Mouse (Mus musculus): ENCODE measurements around the gene Tfpi.
"Not testable (repeated sequence)": the region's sequence is repeated elsewhere in the genome, so short reads cannot be mapped to it uniquely, and the experiment has no call there.

Tfpi gene

DNA sequence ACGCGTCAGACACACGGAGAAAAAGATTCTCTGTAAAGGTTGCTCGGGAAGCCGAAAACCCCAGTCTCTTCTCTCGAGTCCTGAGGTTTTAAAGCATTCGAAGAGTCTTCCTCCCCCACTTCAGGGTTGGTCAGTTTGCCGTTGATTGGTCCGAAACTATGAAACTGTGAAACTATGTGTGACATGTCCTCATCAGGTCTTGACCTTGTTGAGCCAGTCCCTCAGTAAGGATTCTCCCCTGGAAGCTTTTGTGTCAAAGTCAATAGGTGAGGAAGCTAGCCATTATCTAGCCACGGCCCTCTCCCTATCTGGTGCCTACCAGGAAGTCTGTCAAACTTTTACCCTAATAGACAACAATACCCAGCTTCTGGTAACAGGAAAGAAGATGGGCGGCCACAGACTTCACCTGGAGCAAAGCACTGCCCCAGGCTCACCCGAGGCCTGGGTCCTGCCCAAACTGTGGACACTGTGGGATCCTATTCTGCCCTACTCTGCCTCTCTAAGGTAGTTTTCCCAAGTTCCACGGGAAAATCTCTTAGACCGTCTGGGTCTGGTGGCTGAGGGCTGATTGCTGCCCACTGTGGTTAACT lies 2.5 kb downstream of the Tfpi start:
- no peak for DNase-seq (ENCODE audit: low read depth)

DNA sequence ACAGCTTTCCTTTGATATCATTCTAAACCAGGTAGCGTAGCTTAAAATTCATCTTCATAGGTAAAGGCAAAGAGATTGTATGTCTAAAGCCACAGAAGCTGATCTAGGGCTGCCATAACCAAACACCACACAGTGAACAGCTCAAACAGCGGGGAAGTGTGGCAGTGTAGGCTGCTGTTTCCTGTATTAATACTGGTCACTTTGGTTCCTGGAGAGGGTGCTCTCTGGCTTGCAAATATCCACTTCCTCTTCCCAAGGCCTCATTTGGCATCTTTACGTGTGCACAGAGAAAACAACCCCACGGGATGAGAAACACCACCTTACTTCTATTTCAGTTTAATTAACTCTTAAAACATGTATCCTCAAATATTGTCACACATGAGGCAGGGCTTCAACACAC lies 9.2 kb downstream of the Tfpi start:
- DNase-seq (ENCODE audit: low read depth) = no peak

DNA sequence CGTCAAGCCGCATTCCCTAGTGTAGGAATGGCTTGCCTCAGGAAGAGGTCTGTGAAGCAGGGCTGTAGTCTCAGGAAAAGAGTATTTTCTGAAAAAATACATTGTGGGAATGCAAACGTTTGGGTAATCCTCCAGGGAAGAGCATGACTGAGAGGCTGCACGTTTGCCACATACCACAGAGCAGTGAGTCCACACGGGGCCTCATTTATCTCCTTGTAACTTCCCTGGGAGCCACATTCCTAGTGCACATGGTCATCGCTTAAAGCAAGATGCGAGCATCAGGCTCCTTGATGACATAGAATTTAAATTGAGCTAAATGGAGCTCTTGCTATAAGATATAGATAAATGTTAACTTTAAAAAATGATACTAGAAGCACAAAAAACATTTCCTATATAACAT lies 11.6 kb downstream of the Tfpi start:
- no peak for DNase-seq (ENCODE audit: low read depth)

DNA sequence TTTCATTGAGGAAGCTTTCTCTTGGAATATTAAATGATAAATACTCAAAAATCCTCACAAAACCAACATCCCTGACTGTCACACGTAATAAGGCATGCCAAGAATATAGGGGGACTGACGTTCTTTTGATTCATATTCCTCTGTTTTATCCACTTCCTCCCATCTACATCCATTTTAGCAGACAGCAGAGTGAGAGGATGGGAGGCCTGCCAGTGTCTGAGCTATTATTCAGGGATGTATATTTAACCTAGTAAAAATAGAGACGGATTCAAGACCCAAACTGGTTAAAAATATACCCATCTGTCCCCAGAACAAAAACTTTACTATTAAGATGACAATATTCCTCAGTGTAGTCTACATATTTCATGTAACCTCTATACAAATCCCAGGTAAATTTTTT lies 14.2 kb downstream of the Tfpi start:
- no peak for DNase-seq (ENCODE audit: low read depth)

DNA sequence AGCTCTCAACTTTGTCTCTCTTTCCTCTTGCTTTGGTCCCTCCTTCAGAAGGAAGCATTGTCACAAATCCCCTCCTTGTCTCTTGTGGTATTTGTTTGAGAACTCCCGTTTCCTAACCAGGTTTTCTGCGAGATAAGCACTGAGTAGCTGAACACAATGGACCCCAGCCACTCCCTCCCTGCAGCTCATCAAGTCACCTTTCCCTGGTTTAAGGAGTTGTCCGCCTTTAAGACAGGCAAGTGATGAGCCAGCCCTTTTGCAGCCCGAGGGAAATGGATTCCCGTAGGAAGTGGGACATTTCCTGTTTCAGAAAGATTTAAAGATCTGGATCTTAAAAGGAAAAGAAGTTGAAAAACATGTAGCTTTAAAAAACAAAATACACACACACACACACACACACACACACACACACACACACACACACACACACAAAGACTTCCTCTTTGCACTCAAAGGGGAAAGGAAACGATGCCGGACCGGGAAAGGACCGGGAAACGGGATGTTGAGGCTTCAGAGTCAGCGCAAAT lies 16.9 kb downstream of the Tfpi start:
- DNase-seq (ENCODE audit: low read depth) = no peak

DNA sequence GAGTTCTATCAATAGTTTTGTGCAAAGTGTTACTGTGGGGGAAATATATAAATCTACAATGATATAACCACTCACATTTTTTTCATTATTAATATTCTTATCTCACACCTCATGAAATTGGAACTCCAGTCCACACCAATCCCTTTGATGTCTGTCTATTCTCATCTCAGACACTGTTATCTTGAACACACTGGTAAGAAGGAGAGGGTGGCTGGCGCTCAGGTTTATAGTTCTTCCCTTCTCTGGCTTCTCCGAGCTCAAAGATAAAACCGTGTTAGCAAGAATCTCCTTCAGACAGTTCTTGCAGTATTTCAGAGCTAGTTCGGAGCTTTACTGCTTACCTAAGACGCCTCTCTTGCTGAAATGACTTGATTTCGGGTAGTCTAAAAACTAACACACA lies 19.4 kb downstream of the Tfpi start:
- no peak for DNase-seq (ENCODE audit: low read depth)

DNA sequence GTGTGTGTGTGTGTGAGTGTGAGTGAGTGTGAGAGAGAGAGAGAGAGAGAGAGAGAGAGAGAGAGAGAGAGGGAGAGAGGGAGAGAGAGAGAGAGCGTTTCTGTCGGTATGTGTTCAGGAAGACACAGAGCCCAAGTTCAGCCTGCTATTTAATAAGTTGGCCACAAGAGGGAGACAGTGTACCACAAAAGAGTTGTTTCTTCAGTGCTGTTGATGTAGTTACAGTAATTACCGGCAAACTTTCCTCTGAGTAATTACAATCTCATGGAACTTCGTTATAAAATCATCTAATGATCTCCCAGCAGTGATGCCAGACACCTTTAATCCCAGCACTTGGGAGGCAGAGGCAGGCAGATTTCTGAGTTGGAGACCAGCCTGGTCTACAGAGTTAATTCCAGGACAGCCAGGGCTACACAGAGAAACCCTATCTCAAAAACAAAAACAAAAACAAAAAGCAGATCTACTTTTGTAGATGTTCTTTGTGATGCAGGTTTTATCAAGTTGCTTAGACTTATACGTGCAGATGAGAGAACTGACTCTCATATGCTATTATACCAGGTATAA lies 21.3 kb downstream of the Tfpi start:
- peak; percentile 88 for DNase-seq (ENCODE audit: low read depth)

DNA sequence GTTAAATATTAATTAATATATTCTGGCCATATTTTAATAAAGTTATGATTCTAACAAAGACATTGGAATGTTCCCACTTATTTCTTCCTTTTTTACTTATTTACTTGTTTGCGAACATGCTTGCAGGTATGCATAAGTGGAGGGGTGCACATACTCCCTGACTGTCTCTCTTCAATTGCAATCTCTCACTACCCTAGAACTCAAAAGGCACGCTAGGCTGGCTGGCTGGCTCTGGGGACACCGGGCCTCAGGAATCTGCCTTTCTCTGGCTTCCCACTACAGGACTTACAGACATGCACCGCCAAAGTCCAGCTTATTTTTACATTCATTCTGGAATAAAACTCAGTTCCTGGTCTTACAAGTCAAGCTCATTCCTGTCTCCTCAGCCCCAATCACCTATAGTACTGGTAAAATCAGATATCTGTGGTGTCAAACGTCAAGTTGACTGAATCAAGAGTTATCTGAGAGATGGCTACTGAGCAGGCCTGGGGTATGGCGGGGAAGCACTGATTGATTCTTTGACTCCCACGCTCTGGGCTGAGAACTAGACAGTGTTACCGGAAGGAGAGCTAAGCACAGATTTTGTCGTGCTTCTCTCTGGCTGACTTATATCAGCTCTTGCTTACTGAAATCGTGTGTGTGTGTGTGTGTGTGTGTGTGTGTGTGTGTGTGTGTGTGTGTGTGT lies 21.9 kb downstream of the Tfpi start:
- no peak for DNase-seq (ENCODE audit: low read depth)

DNA sequence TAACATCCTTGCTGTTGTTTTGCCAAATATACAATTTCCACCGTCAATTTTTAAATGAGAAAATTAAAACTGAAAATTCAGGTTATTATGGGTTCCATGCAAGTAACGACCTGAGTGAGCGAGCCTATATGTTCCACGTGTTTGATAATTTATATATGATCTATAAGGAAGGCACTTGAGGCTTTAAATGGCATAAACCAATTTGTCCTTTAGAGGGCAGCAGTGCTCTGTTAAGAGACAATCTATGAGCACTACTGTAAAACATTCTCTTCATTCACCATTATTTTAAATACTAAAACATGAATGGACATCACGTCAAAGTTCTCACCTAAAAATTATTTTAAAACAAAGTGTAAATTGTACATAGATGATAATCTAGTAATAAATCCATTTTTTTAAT lies 22.5 kb downstream of the Tfpi start:
- peak; percentile 76 for DNase-seq (ENCODE audit: low read depth)

DNA sequence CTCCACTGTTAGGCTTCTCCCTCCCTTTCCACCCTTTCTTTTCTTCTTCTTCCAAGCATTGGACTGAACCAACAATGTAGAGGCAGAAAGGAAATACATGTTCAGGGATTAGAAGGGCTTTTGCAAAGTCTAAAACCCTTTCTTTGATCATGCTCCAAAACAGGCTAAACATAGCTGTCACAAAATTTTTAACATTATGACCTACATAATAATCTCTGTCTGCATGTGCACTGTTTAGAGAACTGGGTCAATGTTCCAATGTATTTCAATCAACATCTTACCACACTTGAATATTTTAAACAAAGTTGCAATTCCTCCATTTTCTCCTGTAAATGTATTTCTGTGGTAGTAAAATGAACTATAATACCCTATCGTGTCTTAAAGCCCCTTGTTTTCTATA lies 31.1 kb downstream of the Tfpi start:
- DNase-seq (ENCODE audit: low read depth) = no peak

DNA sequence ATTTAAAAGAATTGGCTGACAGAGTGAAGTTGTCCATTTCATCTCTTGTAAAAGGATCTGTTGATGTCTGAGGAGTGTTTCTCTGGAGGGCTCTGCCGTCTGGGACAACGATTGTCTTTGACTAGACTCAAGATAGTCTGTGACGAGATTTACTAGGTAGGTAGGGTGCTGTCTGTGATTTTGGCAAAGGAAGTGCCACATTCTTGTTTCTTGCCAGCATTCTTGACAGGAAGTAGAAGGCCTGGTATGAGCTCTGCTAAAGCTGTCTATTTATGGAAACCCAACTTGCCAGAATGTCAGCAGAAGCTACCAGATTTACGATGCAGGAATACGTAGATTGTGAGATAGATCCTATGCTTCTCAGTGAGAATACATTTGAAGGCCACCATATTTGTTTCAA lies 34.6 kb downstream of the Tfpi start:
- no peak for DNase-seq (ENCODE audit: low read depth)

DNA sequence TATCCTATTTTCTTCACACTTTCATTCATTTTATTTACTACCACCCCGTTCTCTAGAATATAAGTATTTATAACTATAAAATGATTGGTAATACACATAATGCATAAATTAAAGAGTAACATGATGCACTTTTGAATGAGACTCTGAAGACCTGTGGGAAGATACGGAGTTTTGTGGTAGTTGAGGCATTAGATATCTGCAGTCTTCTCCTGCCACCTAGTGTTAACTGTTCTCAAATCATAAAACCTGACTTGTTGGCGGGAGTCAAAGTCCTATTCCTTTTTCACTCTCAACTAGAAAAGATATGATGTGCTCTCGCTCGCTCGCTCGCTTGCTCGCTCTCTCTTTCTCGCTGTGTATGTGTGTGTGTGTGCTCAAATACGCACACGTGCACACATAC lies 46.9 kb downstream of the Tfpi start:
- peak; percentile 61 for DNase-seq (ENCODE audit: low read depth)

DNA sequence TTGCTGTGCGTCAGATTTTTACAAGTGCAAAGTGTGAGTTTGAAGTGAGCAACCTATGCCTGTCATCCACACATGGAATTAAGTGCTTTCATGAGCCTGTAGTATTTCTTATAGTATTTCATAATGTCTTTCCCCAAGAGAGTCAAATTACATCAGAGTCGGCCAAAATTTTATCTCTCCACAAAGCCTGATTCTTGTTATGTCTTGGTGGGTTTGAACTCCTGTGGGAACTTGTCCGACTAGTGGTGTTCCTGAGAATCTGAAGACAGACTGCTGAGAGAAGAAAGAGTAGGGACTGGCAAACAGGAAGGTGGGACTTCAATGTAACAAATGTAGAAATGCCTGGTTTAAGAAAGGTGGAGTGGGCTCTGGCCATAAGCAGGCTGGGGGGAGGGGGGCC lies 47.7 kb downstream of the Tfpi start:
- DNase-seq (ENCODE audit: low read depth) = no peak

DNA sequence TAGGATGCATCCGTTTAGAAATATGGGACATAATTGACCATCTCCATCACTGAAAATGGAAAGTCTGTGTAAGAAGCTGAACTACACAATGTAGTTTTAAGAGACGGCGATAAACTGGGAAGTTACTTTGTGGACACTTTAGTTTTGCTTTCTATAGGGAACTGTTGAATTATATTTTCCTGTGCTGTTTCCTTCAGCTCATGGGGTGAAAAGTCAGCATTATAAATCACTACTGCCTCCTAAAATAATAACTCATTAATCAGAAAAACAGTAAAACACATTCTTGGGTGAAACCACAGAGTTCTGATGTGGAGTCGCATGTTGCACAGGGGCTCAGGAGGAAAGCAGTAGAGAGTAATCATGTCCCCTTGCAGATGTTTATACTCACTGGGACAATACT lies 50.0 kb downstream of the Tfpi start:
- no peak for DNase-seq (ENCODE audit: low read depth)

DNA sequence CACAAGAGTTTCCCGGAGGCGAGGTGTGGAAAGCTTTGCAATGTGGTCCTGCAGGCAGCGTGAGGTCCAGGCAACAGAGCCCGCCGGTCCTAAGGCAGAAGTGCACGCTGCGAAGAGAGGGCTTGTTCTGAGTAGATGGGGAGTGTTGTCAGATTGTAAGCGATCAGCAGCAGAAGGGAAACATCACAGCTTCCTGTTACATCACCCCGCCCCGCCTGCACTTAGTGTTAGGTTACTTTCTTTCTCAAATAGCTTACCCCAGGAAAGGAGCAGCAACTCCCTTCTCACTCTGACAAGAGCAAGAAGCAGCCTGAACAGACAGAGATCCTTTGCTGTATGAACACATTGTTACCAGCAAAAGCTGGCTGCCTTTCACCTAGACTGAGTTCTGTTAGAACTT lies 51.4 kb downstream of the Tfpi start, which contains the start of gene Calcrl:
Gene Calcrl (minus strand): TSS at position 274 of the 400 bp plus-strand sequence.
- DNase-seq (ENCODE audit: low read depth) = peak; percentile 73

DNA sequence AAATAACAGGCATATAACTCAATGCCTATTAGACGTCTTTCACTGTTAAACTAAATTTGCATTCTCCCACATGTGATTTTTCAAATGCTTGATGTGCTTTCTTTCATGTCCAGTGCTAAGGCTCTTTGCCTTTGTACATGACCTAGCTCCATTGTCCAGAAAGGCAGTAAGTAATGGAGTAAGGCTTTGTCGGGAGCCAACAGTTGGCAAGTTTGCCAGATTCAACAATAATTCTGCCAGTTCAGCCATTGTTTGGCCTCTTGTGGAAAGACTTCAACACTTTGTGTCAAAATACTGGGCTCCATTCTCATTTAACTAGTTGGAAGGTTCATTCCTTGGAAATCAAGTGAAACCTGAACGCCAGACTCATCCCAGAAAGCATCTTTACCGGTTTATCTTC lies 60.1 kb downstream of the Tfpi start:
- DNase-seq (ENCODE audit: low read depth) = no peak

DNA sequence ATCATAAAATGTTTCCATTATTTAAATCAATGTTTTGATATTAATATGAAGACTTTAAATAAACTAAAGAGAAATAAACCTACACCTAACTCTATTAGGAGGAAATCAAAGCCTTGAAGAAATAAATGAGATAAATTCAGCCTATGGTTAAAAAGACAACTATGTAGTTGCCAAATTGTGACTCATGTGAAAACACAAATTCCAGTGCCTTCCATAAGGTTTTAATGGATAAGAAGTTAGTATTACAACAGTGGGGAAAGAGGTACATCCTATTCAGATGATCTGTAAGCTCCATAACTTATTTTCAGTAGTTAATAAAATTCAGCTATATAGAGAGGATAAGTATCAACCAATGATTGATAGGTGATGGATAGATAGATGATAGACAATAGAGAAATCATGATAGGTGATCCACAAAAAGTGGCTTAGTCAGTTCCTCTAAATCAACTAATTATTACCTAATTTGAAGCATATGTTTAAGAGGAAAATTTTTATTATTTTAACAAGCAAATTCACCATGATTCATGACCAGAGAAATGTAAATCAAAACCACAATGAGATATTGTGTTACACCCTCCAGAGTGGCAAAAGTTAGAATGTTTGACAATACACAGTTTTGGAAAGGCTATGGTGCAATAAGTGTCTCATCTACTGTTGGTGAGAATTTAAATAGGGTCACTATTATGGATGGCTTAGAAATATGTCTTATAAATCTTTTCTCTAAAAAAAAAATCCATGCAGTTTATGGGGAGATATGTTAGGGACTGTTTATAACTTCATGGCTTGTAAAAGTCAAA lies 66.6 kb downstream of the Tfpi start:
- no peak for DNase-seq (ENCODE audit: low read depth)

DNA sequence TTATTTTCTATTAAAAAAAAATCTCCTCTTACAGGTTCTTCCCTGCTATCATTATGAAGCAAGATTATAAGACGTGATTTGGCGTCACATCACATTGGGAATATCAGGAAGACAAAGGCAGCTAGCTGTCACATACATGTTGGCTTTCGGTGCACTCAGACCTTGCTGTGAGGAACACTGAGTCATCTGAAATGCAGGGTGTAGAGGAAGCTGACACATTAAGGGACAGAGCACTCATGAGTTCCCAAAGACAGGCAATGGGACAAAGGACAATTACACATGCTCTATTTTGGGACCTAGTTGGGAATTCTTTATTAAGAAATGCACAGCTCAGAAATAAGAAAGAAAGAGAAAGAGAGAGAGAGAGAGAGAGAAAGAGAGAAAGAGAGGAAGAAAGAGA lies 71.7 kb downstream of the Tfpi start:
- DNase-seq (ENCODE audit: low read depth) = no peak

DNA sequence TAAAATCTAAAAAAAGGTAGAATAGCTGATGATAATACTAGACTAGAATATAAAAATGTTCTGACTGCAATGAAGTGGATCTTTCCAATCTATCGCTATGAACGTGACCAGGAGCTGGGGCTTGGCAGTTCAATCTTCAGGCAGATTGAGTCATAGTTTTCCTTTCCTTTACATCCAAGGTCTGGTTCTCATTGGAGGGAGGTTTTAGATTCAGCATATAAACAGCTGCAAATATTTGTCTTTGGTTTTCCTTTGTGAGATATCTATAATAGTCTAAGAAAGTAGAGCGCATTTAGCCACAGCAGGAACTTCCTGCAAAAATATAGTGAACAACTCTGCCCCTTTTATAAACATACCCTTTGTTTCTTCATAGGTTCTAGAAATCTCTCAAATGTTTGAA lies 73.9 kb downstream of the Tfpi start:
- DNase-seq (ENCODE audit: low read depth) = no peak

DNA sequence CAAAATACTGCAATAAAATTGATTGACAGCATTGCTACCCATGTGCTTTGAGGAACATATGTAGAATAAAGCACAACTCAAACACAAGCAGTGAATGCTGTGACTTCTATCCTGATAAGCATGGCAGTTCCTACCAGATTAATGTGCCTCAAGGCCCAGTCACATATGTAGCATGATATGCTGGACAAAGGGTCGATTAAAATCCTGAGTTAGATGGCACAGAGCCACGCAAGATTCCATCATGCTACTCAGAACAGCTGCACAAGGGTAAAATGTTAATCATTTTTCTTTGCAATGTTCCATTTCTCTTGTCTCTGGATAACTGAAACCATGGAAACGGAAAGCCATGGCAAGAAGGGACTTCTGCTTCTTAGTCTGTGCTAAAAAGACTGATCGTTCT lies 80.0 kb downstream of the Tfpi start:
- no peak for DNase-seq (ENCODE audit: low read depth)

DNA sequence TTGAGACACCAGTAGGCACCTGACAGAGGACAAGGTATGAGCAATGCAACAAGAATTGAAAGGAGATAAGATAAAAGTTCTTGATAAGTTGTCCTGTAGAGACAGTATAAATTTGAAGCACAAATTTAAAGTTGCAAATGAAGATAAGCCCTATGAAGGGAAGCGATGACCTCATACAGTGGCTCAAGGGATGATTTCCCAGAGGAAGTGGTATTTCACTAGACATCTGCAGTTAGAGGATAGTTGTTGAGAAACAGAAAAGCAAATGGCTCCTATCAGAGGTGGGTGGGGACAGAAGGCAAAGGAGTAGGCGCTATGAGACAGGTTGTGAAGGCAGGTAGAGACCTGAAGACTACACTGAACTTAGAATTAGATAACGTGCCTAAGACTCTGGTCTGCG lies 83.3 kb downstream of the Tfpi start:
- DNase-seq (ENCODE audit: low read depth) = peak; percentile 24

DNA sequence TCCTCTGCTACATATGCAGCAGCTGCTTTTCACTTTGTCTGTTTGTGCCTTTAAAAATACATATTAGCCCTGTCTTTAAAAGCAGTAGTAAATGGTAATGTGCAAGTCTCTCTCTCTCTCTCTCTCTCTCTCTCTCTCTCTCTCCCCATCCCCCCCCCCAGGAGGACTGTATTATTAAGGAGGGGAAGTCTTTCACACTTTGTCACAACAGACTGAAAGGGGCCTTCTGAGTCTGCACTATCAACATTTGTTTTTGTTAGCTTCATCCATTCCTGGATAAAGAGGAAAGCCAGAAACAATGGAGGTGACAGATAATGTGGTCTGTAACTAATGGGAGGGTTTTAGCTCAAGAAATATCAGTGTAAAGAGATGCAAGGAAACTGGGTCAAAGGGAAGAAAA lies 87.5 kb downstream of the Tfpi start:
- DNase-seq (ENCODE audit: low read depth) = no peak

DNA sequence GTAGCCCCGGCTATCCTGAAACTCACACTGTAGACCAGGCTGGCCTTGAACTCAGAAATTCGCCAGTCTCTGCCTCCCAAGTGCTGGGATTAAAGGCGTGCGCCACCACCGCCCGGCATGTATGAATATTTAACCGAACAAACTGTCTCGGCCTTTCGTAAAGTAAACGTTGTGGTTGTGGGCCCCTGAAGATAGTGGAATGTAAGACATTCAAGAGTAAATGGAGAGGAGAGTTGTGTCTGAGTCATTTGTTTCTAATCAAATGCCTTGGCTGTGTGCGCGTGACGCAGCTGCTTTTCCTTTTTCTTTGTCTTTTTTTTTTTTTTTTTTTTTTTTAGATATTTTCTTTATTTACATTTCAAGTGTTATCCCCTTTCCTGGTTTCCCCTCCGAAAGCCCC lies 88.0 kb downstream of the Tfpi start:
- DNase-seq (ENCODE audit: low read depth) = not testable (repeated sequence)

All from c-Kit-positive CD71-negative TER-119-negative erythroid progenitor cells, embryonic 14.5 days (primary cell).